Mouse (Mus musculus) embryonic facial prominence, embryonic 15.5 days (tissue): ENCODE results near the gene Ppp2ca. TPM values are rescaled to one million over a fixed set of nuclear protein-coding genes. Genes with fewer than 3 reads are reported as not detected.

ENCODE experiments used
- ATAC-seq: fragments of 200-750 bp; cut with Nextera tagmentation; 2 replicates; pipeline ENCODE4 v1.8.0; 2017; ENCODE audit warnings: low read depth, moderate TSS enrichment; ENCODE audit not compliant: insufficient number of reproducible peaks, low FRiP score, low TSS enrichment
- H3K27ac ChIP-seq: fragments of 300-500 bp; sonication (generic); replicated peaks from 2 replicates; pipeline ENCODE4 v1.5.1; 2015; ENCODE audit warnings: mild to moderate bottlenecking, inconsistent platforms
- H3K27me3 ChIP-seq: fragments of 300-500 bp; sonication (generic); 2 replicates; pipeline ENCODE4 v1.6.1; 2015; ENCODE audit warnings: inconsistent platforms
- H3K36me3 ChIP-seq: fragments of 300-500 bp; sonication (generic); 2 replicates; pipeline ENCODE4 v1.6.1; 2015; ENCODE audit warnings: mild to moderate bottlenecking, inconsistent platforms
- H3K4me1 ChIP-seq: fragments of 300-500 bp; sonication (generic); 2 replicates; pipeline ENCODE4 v1.6.1; 2015; ENCODE audit warnings: inconsistent platforms
- H3K4me2 ChIP-seq: fragments of 300-500 bp; sonication (generic); replicated peaks from 2 replicates; pipeline ENCODE4 v1.6.1; 2015; ENCODE audit warnings: mild to moderate bottlenecking, inconsistent platforms
- H3K4me3 ChIP-seq: fragments of 300-500 bp; sonication (generic); replicated peaks from 2 replicates; pipeline ENCODE4 v1.5.1; 2015; ENCODE audit warnings: mild to moderate bottlenecking, inconsistent platforms
- H3K9ac ChIP-seq: fragments of 300-500 bp; sonication (generic); 2 replicates; pipeline ENCODE4 v1.6.1; 2015; ENCODE audit warnings: inconsistent platforms
- H3K9me3 ChIP-seq: fragments of 300-500 bp; sonication (generic); replicated peaks from 2 replicates; pipeline ENCODE4 v1.6.1; 2016; ENCODE audit warnings: inconsistent platforms
- WGBS: fragments of 180-500 bp; shearing (Covaris S2); methylation state at CpG from one replicate; pipeline ENCODE4 v1.1.7; 2015; 5-methylcytosine and 5-hydroxymethylcytosine counted together
- polyA plus RNA-seq: library from polyadenylated mRNA; unstranded; fragments of >200 nt; fragmentation: Nextera tagmentation; extraction: Ambion mirVana; gene quantifications from 2 replicates; pipeline ENCODE4 v1.2.1, GENCODE M21; 2015

The Ppp2ca gene
- polyA plus RNA-seq, 1 experiment from 2014 or later: 80.4 TPM

DNA sequence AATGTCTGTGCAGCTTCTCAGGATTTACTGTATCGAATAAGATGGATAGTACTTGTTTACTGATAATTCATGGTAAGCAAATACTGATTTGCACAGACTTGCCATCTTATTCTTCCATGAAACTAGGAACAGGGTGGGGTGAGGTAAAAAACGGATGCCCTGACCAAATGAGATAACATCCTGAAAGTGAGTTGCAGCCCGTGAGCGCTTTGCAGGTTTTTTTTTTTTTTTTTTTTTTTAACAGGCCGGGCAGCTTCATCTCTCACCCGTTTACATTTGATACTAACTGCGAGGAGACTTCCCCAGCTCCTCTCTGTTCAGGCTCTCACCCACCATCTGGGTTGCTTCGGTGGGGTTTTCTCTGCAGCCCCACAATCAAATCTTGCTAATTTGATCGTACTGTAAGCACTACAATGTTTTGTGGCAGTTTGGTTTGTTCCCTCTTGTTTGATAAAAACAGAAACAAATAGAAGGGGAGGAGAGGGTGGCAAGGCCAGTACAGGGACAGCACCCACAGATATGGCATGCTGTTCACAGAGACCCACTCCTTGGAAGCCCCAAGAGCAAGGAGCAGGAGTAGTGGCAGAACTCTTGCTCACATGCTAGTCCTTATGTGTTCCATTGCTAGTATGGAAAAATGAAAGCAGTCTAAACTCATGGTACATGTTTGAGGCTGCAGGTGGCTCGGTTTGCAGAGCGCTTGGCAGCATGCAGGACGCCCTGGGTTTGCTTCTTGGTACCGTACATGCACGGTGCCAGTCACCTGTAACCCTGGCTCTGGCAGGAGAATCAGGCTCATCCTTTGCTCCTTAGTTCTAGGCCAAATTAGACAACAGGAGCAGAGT is 23.6 kb upstream of the Ppp2ca start:
- Histone ChIP-seq H3K27ac (no peak overlapping the region), H3K4me2 (no peak overlapping the region), H3K27me3 (no peaks in the 10 kb centered on the region), H3K9ac (no peak overlapping the region), H3K36me3 (no peaks in the 10 kb centered on the region), H3K9me3 (no peaks in the 10 kb centered on the region), H3K4me3 (no peak overlapping the region), H3K4me1 (peaks cover 5% of the 10 kb centered on the region; the same call in 1 of the 2 replicates)
- WGBS: 68% methylated on average over 14 of the region's 14 CpGs
- no peak for ATAC-seq

DNA sequence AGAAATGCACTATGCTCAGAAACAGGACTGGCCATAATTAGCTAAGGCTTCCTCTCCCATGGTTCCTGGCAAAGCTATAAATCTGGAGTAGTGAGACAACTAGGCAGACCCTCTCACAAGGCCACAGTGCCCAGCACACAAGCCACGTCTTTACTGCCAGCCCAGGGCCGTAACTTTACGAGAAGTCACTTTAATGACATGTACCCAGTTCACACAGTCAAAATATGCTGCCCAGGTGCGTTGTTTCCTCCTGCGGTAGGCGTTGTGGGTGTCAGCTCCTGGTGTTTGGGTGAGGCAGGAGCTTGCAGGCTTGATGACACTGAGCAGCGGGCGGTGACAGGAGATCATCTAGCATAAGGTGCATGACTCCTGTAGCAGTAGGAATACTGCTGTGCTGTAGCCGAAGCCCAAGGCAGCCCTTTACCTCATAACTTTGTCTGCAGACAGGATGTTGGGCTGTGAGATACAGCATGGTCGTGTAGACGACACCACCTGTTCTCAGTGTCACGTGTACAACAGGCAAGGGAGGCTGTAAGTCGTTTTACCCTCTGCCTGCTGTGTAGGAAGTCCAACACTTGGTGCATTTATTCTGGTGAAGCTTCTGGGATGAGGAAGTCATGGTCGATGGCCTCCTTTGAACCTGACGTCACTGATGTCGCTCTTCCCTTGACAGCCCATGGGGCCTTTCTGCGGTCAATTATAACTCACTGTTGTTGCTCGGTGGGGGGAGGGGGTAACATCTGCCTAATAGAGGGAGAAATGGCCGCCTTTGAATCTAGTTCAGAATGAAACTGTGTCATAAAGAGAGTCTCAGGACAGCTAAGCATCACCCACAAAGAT is 22.5 kb upstream of the Ppp2ca start:
- 62% methylated on average over 19 of the region's 19 CpGs for WGBS
- ATAC-seq: no peak

DNA sequence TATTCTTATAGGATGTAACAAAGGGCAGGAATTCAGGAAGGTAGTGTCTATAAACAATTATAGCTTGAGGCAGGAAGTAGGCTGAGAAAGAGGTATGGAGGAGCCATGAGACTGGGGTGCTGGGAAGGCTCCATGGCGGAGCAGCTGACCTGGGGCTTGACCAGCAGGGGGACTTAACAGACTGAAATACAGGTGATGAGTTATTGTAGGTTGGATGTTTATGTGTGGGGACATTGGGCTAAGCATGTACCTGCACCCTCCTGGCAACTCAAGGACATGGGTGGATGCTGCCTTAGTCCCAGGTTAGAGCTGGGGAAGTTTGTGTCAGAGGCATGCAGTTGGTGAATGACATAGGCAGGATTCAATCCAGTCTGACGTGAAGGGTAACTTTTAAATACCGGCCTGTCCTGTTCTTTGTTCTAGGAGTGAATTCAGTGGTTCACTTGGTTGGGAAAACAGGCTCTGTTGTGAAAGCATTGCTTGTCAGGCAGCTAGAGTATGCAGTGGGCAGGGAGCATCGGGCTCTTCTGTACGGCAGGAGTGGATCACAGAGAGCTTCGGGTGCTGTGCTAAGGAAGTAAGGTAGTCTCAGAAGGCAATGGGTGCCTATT is 21.6 kb upstream of the Ppp2ca start:
- Histone ChIP-seq H3K27me3 (no peaks in the 10 kb centered on the region), H3K9me3 (no peaks in the 10 kb centered on the region), H3K4me2 (no peak overlapping the region), H3K36me3 (no peaks in the 10 kb centered on the region), H3K9ac (no peak overlapping the region), H3K4me1 (peaks cover under 1% of the 10 kb centered on the region; the same call in 1 of the 2 replicates), H3K4me3 (no peak overlapping the region), H3K27ac (0 out of 2 replicates have a peak overlapping the region, but pooled peaks have one; percentile 65)
- 0 out of 2 replicates have a peak, but pooled peaks have one; percentile 24 for ATAC-seq
- WGBS: 67% methylated on average over 6 of the region's 6 CpGs

More for the DNA sequence above, 22.5 kb upstream of the Ppp2ca start:
- H3K9me3 ChIP-seq: no peaks in the 10 kb centered on the region
- H3K4me3 ChIP-seq: no peak overlapping the region
- no peaks in the 10 kb centered on the region for H3K27me3 ChIP-seq
- H3K4me1 ChIP-seq: peaks cover 5% of the 10 kb centered on the region; the same call in 1 of the 2 replicates
- H3K4me2 ChIP-seq: no peak overlapping the region
- H3K36me3 ChIP-seq: no peaks in the 10 kb centered on the region
- 0 out of 2 replicates have a peak overlapping the region, but pooled peaks have one; percentile 25 for H3K27ac ChIP-seq
- H3K9ac ChIP-seq: no peak overlapping the region

DNA sequence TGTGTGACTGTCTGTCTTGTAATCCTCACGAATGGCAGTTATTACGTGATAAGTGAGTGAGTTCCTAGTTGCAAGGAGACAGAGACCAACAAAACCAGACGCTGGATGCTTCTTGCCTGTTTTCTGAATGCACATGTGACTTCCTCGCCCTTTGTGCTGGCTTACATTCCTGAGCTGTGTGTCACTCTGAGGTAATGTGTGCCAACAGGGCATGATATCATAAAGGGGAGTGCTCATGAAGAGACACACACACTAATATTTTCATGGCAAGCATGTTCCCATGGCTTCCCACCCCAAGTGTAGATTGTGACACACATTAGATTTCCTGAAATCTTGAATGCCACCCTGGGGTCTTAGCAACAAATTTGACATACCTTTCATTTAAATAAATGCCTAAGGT is 20.5 kb upstream of the Ppp2ca start:
- Histone ChIP-seq H3K4me1 (no peaks in the 10 kb centered on the region), H3K4me3 (no peak overlapping the region), H3K27me3 (no peaks in the 10 kb centered on the region), H3K4me2 (no peak overlapping the region), H3K27ac (peak overlapping the region; percentile 65; the same call in 1 of the 2 replicates), H3K9me3 (no peaks in the 10 kb centered on the region), H3K9ac (no peak overlapping the region), H3K36me3 (no peaks in the 10 kb centered on the region)
- no peak for ATAC-seq
- WGBS: 54% methylated on average over 4 of the region's 4 CpGs

DNA sequence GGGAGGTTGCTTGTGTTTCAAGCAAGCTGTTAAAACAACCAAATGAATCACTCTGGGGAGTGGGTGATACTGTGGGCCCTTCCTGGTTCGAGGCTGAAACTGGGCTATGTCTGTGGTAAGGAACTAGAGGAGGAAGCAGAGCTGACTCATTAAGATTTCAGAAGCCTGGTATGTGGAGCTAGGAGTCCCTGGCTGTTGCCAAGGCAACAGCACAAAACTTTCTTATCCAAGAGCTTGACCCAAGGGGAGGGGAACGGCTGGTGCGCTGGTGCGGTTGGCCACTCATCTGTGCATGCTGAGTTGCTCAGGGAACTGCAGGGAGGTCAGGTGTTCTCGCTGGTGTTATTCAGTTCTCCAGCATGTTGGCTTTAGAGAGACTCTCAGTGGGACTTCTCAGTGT is 18.5 kb upstream of the Ppp2ca start:
- H3K36me3 ChIP-seq: no peaks in the 10 kb centered on the region
- no peak overlapping the region for H3K4me3 ChIP-seq
- no peak overlapping the region for H3K27ac ChIP-seq
- 35% methylated on average over 5 of the region's 5 CpGs for WGBS
- no peaks in the 10 kb centered on the region for H3K4me1 ChIP-seq
- H3K4me2 ChIP-seq: no peak overlapping the region
- no peak overlapping the region for H3K9ac ChIP-seq
- H3K27me3 ChIP-seq: no peaks in the 10 kb centered on the region
- no peak for ATAC-seq
- H3K9me3 ChIP-seq: no peaks in the 10 kb centered on the region

DNA sequence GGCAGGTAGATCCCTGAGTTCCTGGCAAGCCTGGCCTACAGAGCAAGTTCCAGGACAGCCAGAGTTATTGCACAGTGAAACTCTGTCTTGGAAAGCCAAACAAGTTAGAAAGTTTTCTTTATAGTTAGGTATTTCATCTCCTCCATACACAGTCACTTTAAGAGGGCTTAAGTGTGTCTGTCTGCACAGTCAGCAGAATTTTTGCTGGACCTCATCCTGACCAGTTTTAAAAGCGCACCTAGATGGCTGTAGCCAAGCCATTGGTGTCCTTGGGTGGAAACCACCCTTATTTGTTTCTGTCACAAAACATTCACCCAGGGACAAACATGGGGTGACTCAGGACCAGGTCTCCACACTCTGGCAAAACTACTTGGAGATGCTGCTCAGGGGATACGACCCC is 17.8 kb upstream of the Ppp2ca start:
- Histone ChIP-seq H3K9ac (no peak overlapping the region), H3K4me2 (no peak overlapping the region), H3K27me3 (no peaks in the 10 kb centered on the region), H3K4me3 (no peak overlapping the region), H3K4me1 (peaks cover 4% of the 10 kb centered on the region), H3K9me3 (no peaks in the 10 kb centered on the region), H3K36me3 (no peaks in the 10 kb centered on the region), H3K27ac (no peak overlapping the region)
- no peak for ATAC-seq
- 82% methylated on average over 2 of the region's 2 CpGs for WGBS

DNA sequence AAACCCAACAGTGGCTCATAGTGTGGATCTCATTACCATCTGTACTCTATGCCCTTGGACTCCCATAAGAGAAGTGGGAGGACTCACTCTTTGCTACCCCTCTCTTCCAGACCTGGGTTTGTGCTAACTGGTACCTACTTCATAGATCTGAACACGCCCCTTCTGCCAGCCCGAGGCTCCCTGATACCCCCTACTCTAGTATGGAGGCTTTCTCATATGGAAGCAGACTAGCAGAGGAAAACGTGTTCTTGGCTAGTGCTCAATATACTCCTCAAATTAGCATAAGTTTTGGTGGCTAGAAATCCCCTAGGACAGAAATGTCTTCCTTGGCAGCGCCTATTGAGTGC is 12.7 kb upstream of the Ppp2ca start:
- whole genome bisulfite sequencing: 48% methylated on average over 4 of the region's 4 CpGs
- no peaks in the 10 kb centered on the region for H3K27me3 ChIP-seq
- peaks cover 32% of the 10 kb centered on the region for H3K4me1 ChIP-seq
- H3K9ac ChIP-seq: 0 out of 2 replicates have a peak overlapping the region, but pooled peaks have one; percentile 4
- peak overlapping the region; percentile 91 for H3K27ac ChIP-seq
- H3K9me3 ChIP-seq: no peaks in the 10 kb centered on the region
- no peak for ATAC-seq
- peak overlapping the region; percentile 30; the same call in 1 of the 2 replicates for H3K4me2 ChIP-seq
- H3K4me3 ChIP-seq: no peak overlapping the region
- no peaks in the 10 kb centered on the region for H3K36me3 ChIP-seq

DNA sequence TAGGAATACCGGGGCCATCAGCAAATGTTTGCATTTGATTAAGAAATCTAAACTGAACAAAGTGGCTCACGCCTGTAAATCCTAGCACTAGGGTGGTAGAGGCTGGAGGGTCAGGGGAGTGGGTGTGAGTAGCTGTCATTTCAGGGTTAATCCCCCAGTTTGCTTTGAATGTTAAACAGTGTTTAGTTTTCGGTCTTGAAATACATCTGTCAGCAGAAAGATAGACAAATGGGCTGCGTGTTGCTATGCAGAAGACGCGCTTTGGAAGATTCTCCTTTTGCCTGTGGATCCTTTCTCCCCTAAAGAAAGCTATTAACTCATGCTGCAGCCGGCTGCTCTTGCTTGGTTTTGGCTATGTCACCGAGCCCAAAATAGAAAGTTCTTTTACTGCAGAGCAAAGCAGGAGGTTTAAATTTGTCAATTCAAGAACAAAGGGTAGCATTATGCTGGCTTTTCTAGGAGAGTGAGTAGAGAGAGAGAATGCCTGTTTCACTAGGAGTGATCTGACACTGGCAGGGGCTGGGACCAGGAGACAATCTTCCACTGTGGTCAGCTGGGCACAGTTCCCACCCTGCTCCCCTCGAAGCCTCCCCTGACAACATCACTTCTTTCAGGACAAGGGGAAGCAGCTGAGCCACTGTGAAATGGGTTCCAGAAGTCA is 12.1 kb upstream of the Ppp2ca start:
- H3K4me3 ChIP-seq: no peak overlapping the region
- 16% methylated on average over 9 of the region's 9 CpGs for WGBS
- peak; percentile 53; the same call in 1 of the 2 replicates for ATAC-seq
- H3K36me3 ChIP-seq: no peaks in the 10 kb centered on the region
- peak overlapping the region; percentile 91 for H3K27ac ChIP-seq
- peak overlapping the region; percentile 30; the same call in 1 of the 2 replicates for H3K4me2 ChIP-seq
- H3K4me1 ChIP-seq: peaks cover 32% of the 10 kb centered on the region
- no peaks in the 10 kb centered on the region for H3K9me3 ChIP-seq
- 0 out of 2 replicates have a peak overlapping the region, but pooled peaks have one; percentile 4 for H3K9ac ChIP-seq
- no peaks in the 10 kb centered on the region for H3K27me3 ChIP-seq

DNA sequence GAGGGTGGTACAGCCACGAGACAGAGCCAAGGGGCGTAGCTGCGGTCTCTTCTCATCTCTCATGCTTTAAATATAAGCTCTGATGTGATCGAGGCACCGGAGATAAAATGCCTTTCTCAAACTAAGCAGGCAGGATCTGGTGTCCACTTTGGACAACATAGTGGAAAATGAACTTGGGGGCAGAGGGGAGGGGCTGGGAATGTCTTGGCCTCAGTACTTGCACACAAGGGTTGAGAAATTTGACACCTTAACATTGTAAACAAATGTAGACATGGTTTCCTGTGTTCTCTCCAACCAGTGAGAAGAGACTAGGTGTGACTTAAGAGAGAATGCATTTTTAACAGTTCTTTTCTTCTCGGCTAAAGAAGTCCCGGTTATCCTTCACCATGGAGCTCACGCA is 9.2 kb upstream of the Ppp2ca start:
- peaks cover 32% of the 10 kb centered on the region for H3K4me1 ChIP-seq
- H3K4me2 ChIP-seq: 0 out of 2 replicates have a peak overlapping the region, but pooled peaks have one; percentile 8
- no peak overlapping the region for H3K9ac ChIP-seq
- H3K27me3 ChIP-seq: no peaks in the 10 kb centered on the region
- H3K36me3 ChIP-seq: no peaks in the 10 kb centered on the region
- H3K4me3 ChIP-seq: no peak overlapping the region
- peak overlapping the region; percentile 23 for H3K27ac ChIP-seq
- H3K9me3 ChIP-seq: no peaks in the 10 kb centered on the region
- ATAC-seq: 0 out of 2 replicates have a peak, but pooled peaks have one; percentile 12
- 47% methylated on average over 8 of the region's 8 CpGs for WGBS

DNA sequence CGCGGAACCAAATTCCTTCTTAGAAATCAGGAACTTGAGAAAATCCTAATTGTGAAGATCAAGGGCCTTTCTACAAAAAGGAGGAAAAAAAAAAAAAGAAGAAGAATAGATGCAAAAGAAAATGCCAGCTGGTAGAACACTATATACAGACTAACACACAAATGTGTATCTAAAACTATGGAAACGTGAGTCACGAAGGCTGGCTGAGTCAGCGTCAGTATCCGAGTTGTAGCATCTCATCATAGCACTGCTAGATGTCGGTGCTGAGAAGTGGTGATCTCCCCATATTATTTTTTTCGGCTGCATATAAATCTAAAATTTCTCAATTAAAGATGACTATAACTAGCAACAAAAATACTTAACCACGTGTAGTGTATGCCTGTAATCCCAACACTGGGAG is 7.2 kb upstream of the Ppp2ca start:
- H3K27me3 ChIP-seq: no peaks in the 10 kb centered on the region
- no peaks in the 10 kb centered on the region for H3K9me3 ChIP-seq
- H3K36me3 ChIP-seq: no peaks in the 10 kb centered on the region
- 87% methylated on average over 9 of the region's 9 CpGs for WGBS
- no peak overlapping the region for H3K9ac ChIP-seq
- H3K4me2 ChIP-seq: no peak overlapping the region
- ATAC-seq: no peak
- no peak overlapping the region for H3K4me3 ChIP-seq
- no peak overlapping the region for H3K27ac ChIP-seq
- peaks cover 22% of the 10 kb centered on the region for H3K4me1 ChIP-seq
